Mouse (Mus musculus) stomach, embryonic 15.5 days (tissue): ENCODE measurements around the gene Lrpprc. TPM values are rescaled to one million over a fixed set of nuclear protein-coding genes. Genes with fewer than 3 reads are reported as not detected.
A peak's percentile ranks its signal among the peaks of the same experiment; 100 is the strongest.

Source experiments
- ATAC-seq: fragments of 200-750 bp; cut with Nextera tagmentation; 2 replicates; pipeline ENCODE4 v1.8.0; 2017; ENCODE audit warnings: low read depth, moderate number of reproducible peaks, moderate TSS enrichment; ENCODE audit not compliant: insufficient read depth, low FRiP score
- H3K27ac ChIP-seq: fragments of 300-500 bp; sonication (generic); 2 replicates; pipeline ENCODE4 v1.5.1; 2015; ENCODE audit warnings: mild to moderate bottlenecking, inconsistent platforms
- H3K27me3 ChIP-seq: fragments of 300-500 bp; sonication (generic); replicated peaks from 2 replicates; pipeline ENCODE4 v1.6.1; 2015; ENCODE audit warnings: inconsistent platforms
- H3K36me3 ChIP-seq: fragments of 300-500 bp; sonication (generic); 2 replicates; pipeline ENCODE4 v1.6.1; 2015; ENCODE audit warnings: inconsistent platforms
- H3K4me1 ChIP-seq: fragments of 300-500 bp; sonication (generic); 2 replicates; pipeline ENCODE4 v1.6.1; 2015; ENCODE audit warnings: inconsistent platforms
- H3K4me2 ChIP-seq: fragments of 300-500 bp; sonication (generic); 2 replicates; pipeline ENCODE4 v1.6.1; 2015; ENCODE audit warnings: mild to moderate bottlenecking, inconsistent platforms
- H3K4me3 ChIP-seq: fragments of 300-500 bp; sonication (generic); replicated peaks from 2 replicates; pipeline ENCODE4 v1.5.1; 2015; ENCODE audit warnings: inconsistent platforms
- H3K9ac ChIP-seq: fragments of 300-500 bp; sonication (generic); 2 replicates; pipeline ENCODE4 v1.6.1; 2015; ENCODE audit warnings: inconsistent platforms
- H3K9me3 ChIP-seq: fragments of 300-500 bp; sonication (generic); 2 replicates; pipeline ENCODE4 v1.6.1; 2016; ENCODE audit warnings: inconsistent platforms
- WGBS: fragments of 180-500 bp; shearing (Covaris S2); methylation state at CpG from one replicate; pipeline ENCODE4 v1.1.7; 2015; 5-methylcytosine and 5-hydroxymethylcytosine counted together
- polyA plus RNA-seq: library from polyadenylated mRNA; unstranded; fragments of >200 nt; fragmentation: Nextera tagmentation; extraction: Ambion mirVana; gene quantifications from 2 replicates; pipeline ENCODE4 v1.2.1, GENCODE M21; 2015

The Lrpprc gene
- polyA plus RNA-seq, 1 experiment from 2014 or later = 44.2 TPM

DNA sequence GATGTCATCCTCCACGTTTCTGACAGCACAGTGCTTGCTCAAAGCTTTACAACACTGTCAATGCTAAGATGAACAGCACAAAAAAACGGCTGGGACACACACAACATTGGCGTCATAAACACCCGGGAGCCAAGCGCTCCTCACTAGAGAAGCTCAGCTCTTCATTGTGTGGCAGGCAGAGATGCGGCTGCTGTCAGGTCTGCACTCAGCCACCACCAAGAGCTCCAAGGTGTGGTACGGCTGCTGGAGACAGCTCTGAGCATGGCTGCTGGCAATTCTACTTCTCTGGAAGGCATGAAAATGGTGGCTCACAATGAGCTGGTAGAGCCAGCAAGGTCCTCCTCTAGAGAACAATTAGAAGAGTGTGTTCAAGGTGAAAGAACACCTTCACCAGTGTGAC lies 81.8 kb downstream of the Lrpprc start:
- WGBS = 77% methylated on average over 7 of the region's 7 CpGs

DNA sequence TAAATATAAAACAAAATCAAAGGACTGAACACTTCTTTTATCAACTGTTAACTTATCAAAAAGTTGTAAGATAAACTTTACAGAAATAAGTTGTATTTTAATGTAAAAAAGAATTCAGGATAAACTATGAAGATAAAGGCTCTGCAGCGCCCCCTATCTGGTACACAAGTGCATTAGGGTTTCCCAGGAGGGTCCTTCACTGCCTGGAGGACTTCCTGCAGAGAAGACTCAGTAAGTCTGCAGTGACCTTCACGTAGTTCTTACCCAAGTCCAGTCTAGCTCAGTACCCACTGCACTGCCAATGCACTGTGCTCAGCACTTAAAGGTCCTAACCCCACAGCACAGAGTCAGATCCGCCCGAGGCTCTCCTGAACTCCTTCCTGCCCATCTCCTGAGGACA lies 83.2 kb downstream of the Lrpprc start:
- 66% methylated on average over 4 of the region's 4 CpGs for WGBS
- Histone ChIP-seq H3K9me3 (no peaks in the 10 kb centered on the region), H3K27ac (no peak overlapping the region), H3K27me3 (no peaks in the 10 kb centered on the region), H3K9ac (no peak overlapping the region), H3K4me1 (peaks cover 3% of the 10 kb centered on the region; the same call in 1 of the 2 replicates), H3K4me2 (no peak overlapping the region), H3K4me3 (no peak overlapping the region), H3K36me3 (0 out of 2 replicates have a peak, but pooled peaks cover 7% of the 10 kb centered on the region)
- ATAC-seq = no peak

More for the DNA sequence above, 81.8 kb downstream of the Lrpprc start:
- no peak for ATAC-seq
- Histone ChIP-seq H3K4me2 (no peak overlapping the region), H3K27ac (no peak overlapping the region), H3K36me3 (peaks cover 11% of the 10 kb centered on the region; the same call in 1 of the 2 replicates), H3K9me3 (no peaks in the 10 kb centered on the region), H3K9ac (no peak overlapping the region), H3K4me3 (no peak overlapping the region), H3K4me1 (peaks cover 3% of the 10 kb centered on the region; the same call in 1 of the 2 replicates), H3K27me3 (no peaks in the 10 kb centered on the region)

DNA sequence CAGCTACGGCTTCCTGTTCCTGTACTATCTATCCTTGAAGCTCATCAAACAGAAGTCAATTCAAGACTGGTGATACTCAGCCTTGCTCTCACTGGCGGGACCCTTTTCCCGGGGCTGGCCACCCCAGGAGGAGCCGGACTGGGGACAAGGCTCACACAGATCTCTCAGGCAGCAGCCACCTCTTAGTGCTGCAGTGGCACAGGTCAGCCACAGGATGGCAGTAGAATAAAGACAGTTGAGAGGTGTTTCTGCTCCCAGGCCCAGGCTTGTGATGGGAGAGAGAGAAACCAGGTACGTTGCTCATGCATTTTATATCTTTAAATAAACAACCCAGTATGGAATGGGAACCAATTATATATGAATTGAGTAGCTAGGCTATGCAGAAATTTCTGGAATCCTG lies 91.9 kb downstream of the Lrpprc start:
- peak; percentile 65; the same call in 1 of the 2 replicates for ATAC-seq
- H3K9ac ChIP-seq = no peak overlapping the region
- 19% methylated on average over 5 of the region's 5 CpGs for WGBS

DNA sequence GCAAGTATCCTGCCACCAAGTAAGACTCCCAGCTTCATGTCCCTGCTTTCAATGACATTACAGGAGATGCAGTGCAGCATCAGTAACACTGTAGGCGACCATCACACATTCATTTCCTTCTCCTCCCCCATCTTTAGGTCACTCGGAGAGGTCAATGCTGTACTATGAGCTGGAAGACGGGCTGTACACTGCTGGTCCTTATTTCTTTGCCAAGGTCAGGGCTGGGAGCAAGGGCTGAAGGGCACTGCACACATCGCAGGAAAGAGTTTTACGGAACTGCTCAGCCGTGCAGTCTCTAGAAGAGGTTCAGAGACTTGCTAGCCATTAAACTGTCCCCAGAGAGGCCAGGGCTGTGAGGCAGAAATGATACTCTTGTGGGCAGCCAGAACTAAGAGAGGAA lies 94.1 kb downstream of the Lrpprc start:
- no peak for ATAC-seq

More for the DNA sequence above, 91.9 kb downstream of the Lrpprc start:
- H3K27ac ChIP-seq = no peak overlapping the region
- H3K4me3 ChIP-seq = no peak overlapping the region
- no peaks in the 10 kb centered on the region for H3K36me3 ChIP-seq
- H3K4me1 ChIP-seq = no peaks in the 10 kb centered on the region
- H3K4me2 ChIP-seq = no peak overlapping the region
- no peaks in the 10 kb centered on the region for H3K27me3 ChIP-seq
- no peaks in the 10 kb centered on the region for H3K9me3 ChIP-seq

DNA sequence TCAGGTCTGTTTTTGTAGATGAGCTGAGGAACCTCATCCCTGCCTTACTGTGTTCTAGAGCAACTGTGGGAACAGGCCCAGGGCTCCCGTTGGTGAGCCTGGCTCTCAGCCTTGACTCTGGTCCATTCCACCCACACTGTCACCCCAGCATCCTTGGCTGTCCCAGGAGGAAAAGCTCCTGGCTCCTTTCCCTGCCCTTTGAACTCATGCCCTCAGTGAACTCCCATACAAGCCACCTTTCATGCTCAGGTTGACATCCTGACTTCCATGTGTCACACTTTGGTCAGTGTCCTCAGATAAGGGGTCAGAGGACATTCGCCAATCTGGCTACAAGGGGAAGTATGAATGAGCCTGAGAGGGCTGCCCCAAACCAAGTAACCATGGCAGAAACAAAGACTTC lies 96.8 kb downstream of the Lrpprc start:
- 79% methylated on average over 2 of the region's 2 CpGs for WGBS
- no peak overlapping the region for H3K4me2 ChIP-seq
- no peaks in the 10 kb centered on the region for H3K36me3 ChIP-seq
- no peaks in the 10 kb centered on the region for H3K4me1 ChIP-seq
- no peaks in the 10 kb centered on the region for H3K27me3 ChIP-seq
- H3K9me3 ChIP-seq = no peaks in the 10 kb centered on the region
- no peak for ATAC-seq
- no peak overlapping the region for H3K4me3 ChIP-seq
- H3K27ac ChIP-seq = no peak overlapping the region
- no peak overlapping the region for H3K9ac ChIP-seq

More for the DNA sequence above, 94.1 kb downstream of the Lrpprc start:
- Histone ChIP-seq H3K27ac (no peak overlapping the region), H3K9ac (no peak overlapping the region), H3K4me1 (no peaks in the 10 kb centered on the region), H3K4me3 (no peak overlapping the region), H3K27me3 (no peaks in the 10 kb centered on the region), H3K9me3 (no peaks in the 10 kb centered on the region), H3K4me2 (no peak overlapping the region), H3K36me3 (no peaks in the 10 kb centered on the region)
- WGBS = 71% methylated on average over 6 of the region's 6 CpGs

DNA sequence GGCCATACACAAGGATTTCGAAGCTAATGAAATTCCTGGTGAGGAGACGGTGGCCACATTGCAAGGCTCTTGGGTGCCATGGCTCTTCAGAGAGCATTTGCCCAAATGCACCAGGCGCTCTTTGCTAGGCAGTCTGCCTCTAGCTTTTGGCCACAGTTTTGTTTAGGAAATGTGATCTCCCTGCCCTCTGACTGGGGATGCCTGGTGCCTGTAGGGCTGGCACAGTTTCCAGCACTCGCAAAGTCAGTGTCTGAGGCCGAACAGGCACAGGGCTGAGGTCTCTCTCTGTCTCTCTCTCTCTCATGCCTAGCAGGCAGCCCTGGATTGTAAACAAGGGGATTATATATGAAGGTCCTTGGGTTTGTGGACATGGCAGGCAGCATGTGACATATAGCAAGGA lies 100.5 kb downstream of the Lrpprc start:
- Histone ChIP-seq H3K27ac (no peak overlapping the region; the same call in 1 of the 2 replicates), H3K4me3 (no peak overlapping the region), H3K4me1 (no peaks in the 10 kb centered on the region), H3K4me2 (no peak overlapping the region), H3K9ac (no peak overlapping the region), H3K36me3 (no peaks in the 10 kb centered on the region), H3K9me3 (no peaks in the 10 kb centered on the region), H3K27me3 (no peaks in the 10 kb centered on the region)
- no peak for ATAC-seq
- WGBS = 57% methylated on average over 5 of the region's 5 CpGs

DNA sequence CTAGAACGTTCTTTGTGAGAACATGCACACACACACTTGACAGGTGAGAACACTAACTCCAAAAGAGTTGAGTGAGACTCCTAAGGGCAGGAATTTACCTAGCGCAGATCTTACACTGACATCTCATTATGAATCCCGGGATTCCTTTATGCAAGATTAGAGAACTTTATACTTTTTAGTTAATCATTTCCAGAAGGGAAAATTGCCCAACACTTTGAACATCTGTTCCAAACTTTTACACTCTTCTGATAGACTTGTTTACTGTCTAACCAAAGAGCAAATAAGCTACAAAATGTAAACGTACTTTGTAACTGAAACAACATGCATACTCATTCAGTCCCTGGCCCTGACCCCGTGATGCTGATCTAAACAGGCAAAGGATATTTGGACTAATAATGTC lies 101.3 kb downstream of the Lrpprc start:
- 54% methylated on average over 5 of the region's 5 CpGs for WGBS
- H3K27me3 ChIP-seq = no peaks in the 10 kb centered on the region
- no peak overlapping the region for H3K4me2 ChIP-seq
- no peak overlapping the region for H3K9ac ChIP-seq
- ATAC-seq = no peak
- no peaks in the 10 kb centered on the region for H3K4me1 ChIP-seq
- H3K4me3 ChIP-seq = no peak overlapping the region
- H3K36me3 ChIP-seq = no peaks in the 10 kb centered on the region
- H3K27ac ChIP-seq = no peak overlapping the region
- H3K9me3 ChIP-seq = no peaks in the 10 kb centered on the region

DNA sequence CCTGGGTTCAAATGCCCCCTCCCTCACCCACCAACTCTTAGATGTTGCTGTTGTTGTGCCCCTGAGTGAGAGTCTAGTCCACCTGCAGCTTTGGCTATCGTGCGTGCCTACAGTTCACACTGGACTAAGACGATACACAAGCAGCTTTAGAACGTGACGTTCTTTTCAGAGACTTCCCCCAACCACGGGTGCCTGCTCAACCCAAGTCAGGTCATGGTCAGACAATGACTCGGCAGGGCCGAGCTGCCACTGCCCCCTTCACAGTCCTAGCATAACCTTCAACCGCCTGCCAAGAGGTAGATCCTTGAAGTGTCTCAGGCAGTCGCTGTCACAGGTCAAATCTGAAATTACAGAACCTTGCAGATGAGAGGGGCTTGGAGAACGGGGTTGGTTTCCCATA lies 101.8 kb downstream of the Lrpprc start:
- 87% methylated on average over 11 of the region's 11 CpGs for WGBS
- no peaks in the 10 kb centered on the region for H3K27me3 ChIP-seq
- no peaks in the 10 kb centered on the region for H3K4me1 ChIP-seq
- no peaks in the 10 kb centered on the region for H3K36me3 ChIP-seq
- no peak for ATAC-seq
- no peak overlapping the region for H3K27ac ChIP-seq
- no peak overlapping the region for H3K4me3 ChIP-seq
- no peaks in the 10 kb centered on the region for H3K9me3 ChIP-seq
- H3K4me2 ChIP-seq = no peak overlapping the region
- no peak overlapping the region for H3K9ac ChIP-seq

DNA sequence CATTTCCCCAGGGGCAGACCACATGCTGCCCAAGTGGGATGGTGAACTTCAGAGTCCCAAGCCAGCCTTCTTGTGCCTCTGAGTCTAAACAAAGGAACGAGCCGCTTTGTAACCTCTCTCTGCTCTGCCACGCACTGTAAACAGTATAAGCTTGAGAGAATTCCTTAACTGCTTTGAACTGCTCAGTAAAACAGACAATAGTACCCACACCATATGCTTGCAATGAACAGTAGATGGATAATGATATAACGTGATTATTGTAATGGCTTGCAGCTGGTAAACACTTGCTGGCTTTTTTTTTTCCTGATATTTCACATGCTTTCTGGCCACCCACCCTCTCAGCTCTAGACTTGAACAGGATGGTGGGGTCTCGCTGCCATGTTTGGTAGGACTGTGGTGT lies 102.6 kb downstream of the Lrpprc start:
- no peaks in the 10 kb centered on the region for H3K36me3 ChIP-seq
- ATAC-seq = no peak
- H3K27ac ChIP-seq = no peak overlapping the region
- no peaks in the 10 kb centered on the region for H3K27me3 ChIP-seq
- H3K4me3 ChIP-seq = no peak overlapping the region
- H3K4me1 ChIP-seq = no peaks in the 10 kb centered on the region
- WGBS = 39% methylated on average over 5 of the region's 5 CpGs
- H3K9me3 ChIP-seq = no peaks in the 10 kb centered on the region
- no peak overlapping the region for H3K9ac ChIP-seq
- H3K4me2 ChIP-seq = no peak overlapping the region

DNA sequence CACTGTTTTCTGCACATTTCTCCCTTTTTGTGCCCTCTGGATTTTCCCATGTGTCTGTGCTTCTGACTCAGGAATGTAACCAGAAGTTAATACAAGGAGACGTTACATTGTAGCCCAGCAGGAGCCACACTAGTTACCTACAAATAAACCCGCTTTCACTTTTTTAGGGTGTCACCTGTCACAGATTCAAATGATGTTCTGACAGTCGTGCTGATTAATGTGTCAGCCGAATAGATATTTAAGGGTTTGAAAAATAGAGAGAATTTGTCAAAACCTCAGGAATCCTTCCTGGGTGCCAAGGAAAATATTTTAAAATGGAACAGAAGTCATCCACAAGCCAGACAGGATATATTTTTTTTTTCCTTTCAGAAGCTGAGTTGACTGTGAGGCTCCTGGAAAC lies 105.3 kb downstream of the Lrpprc start:
- H3K4me2 ChIP-seq = no peak overlapping the region
- H3K4me3 ChIP-seq = no peak overlapping the region
- H3K9ac ChIP-seq = no peak overlapping the region
- no peaks in the 10 kb centered on the region for H3K27me3 ChIP-seq
- WGBS = 76% methylated on average over 4 of the region's 4 CpGs
- no peak overlapping the region for H3K27ac ChIP-seq
- H3K4me1 ChIP-seq = no peaks in the 10 kb centered on the region
- no peak for ATAC-seq
- no peaks in the 10 kb centered on the region for H3K9me3 ChIP-seq
- no peaks in the 10 kb centered on the region for H3K36me3 ChIP-seq

DNA sequence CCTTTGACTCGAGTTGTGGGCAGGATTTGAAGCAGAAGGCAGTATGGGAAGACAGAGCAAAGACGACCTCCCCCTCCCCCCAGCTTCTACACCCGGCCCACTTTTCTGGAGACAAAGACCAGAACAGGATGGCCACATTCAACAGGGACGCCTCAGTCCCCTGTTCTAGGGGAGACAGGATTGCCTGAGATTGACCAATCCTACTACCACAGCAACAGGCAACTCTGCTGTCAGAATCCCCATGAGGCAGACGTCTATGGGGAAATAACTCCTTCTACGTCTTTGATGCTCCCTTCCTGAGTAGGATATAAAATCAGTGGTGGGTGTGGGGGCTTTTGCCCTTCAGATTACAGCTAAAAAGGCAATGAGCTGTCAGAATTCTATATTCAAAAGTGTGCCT lies 106.3 kb downstream of the Lrpprc start:
- no peak overlapping the region for H3K4me2 ChIP-seq
- no peaks in the 10 kb centered on the region for H3K4me1 ChIP-seq
- no peaks in the 10 kb centered on the region for H3K27me3 ChIP-seq
- no peaks in the 10 kb centered on the region for H3K36me3 ChIP-seq
- no peak overlapping the region for H3K27ac ChIP-seq
- WGBS = 31% methylated on average over 6 of the region's 6 CpGs
- H3K4me3 ChIP-seq = no peak overlapping the region
- no peak overlapping the region for H3K9ac ChIP-seq
- ATAC-seq = no peak
- no peaks in the 10 kb centered on the region for H3K9me3 ChIP-seq

DNA sequence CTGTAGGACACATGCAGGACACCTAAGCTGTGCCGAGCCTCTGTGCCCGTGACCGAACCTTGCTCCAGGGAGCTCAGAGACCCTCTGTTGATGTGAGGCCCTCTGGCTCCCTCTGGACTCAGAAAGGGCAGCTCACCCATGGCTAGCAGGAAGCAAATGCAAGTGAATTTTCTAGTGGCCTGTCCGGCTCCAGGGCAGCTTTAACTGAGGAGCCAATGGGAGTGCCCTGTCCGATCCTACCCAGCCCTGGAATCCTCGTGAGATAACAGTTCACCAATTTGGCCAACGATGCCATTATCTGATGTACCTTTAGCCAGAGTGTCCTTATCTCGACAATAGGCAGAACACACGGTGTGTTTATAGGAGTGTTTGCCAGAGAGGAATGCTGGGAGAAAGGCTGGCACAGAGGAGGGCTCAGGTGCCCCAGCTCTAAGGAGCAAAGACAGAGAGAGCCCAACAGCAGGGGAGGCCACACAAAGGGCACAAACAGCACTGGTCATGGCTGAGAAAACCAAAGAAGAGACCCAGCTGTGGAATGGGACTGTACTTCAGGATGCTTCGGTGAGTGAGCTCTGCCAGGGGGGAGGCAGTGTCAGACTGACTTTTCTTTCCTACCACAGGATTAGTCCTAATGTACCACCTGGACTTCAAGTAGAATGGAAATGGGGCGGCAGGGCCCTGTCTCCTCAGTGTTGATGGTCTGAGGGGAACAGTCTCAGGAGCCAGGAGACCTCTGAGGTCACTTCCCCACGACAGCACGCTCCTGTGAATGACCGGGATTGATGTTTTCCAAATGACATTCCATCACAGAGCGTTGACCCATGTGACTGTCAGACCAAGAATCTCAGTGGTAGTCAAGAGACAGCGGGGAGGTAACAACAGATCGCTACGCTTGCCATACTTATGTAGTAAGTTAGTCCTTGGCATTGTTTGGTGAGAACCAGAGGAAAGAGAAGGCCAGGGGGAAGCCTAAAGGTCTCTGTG lies 107.6 kb downstream of the Lrpprc start, which contains the start of gene Abcg5:
Gene Abcg5 (minus strand): TSS at position 278 of the 984 bp plus-strand sequence.
- H3K4me3 ChIP-seq = no peak within 1 kb of the TSS
- no peaks in the 10 kb centered on the region for H3K4me1 ChIP-seq
- 66% methylated on average over 18 of the region's 18 CpGs for WGBS
- ATAC-seq = no peak
- H3K27me3 ChIP-seq = no peaks in the 10 kb centered on the region
- H3K9ac ChIP-seq = no peak within 1 kb of the TSS
- H3K9me3 ChIP-seq = no peaks in the 10 kb centered on the region
- H3K4me2 ChIP-seq = no peak within 1 kb of the TSS
- H3K36me3 ChIP-seq = no peaks in the 10 kb centered on the region
- no peak within 1 kb of the TSS for H3K27ac ChIP-seq
